In the genomic region with DNA sequence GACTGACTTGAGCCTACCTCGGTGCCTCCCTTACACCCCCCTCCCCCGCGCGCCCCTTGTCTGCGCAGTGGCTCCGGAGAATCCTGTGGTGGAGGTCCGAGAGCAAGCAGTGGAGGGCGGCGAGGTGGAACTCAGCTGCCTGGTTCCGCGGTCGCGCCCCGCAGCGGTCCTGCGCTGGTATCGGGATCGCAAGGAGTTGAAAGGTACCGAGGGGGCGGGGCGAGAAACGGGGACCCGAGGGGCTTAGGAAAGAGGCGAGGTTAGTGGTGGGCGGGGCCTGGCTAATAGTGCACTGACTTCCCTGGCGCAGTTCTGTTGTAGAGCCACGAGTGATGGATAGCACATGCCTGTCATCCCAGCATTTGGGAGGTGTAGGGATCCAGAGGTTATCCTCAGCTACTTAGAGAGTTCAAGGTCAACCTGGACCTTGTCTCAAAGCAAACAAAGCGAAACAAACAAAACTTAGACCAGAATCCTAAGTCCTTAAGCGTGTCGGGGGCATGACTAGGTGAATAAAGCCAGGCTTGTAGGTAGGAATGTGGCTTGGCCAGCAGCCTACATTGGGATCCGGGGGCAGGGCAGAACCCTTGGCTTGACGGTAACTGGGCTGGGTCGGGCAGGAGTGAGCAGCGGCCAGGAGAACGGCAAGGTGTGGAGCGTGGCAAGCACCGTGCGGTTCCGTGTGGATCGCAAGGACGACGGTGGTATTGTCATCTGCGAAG, we compare ENCODE assay signal across 8 mouse cellular contexts. TPM values are rescaled to one million over a fixed set of nuclear protein-coding genes. Genes with fewer than 3 reads are reported as not detected.
DNase-seq lines count a peak whose midpoint lies in the region; ATAC-seq and TF ChIP-seq lines count a peak whose summit lies in the region.

No protein-coding gene starts in this region.

- no peaks in the 10 kb centered on the region for H3K36me3 ChIP-seq in lung, embryonic 16.5 days (ENCODE audit: control insufficient read depth, insufficient read depth, low read length)
- peaks cover 25% of the 10 kb centered on the region for H3K36me3 ChIP-seq in hindbrain, embryonic 15.5 days
- H3K36me3 ChIP-seq in liver, adult 2 months (ENCODE audit: control insufficient read depth, insufficient read depth, low read length): no peaks in the 10 kb centered on the region
- no peaks in the 10 kb centered on the region for H3K36me3 ChIP-seq in testis, adult 2 months (ENCODE audit: control insufficient read depth, insufficient read depth, low read length)

- H3K4me2 ChIP-seq in lung, embryonic 16.5 days (ENCODE audit: low read depth, low read length): peak overlapping the region; percentile 63
- H3K4me2 ChIP-seq in hindbrain, embryonic 15.5 days: peak overlapping the region; percentile 27

- peak; percentile 53 for ATAC-seq in lung, embryonic 16.5 days (ENCODE audit: low read depth)
- ATAC-seq in hindbrain, embryonic 15.5 days (ENCODE audit: low FRiP score, low read depth): peak; percentile 43; the same call in 1 of the 2 replicates

- H3K4me3 ChIP-seq in lung, embryonic 16.5 days (ENCODE audit: low read length): peak overlapping the region; percentile 44
- H3K4me3 ChIP-seq in hindbrain, embryonic 15.5 days: no peak overlapping the region
- no peak overlapping the region for H3K4me3 ChIP-seq in liver, adult 2 months (ENCODE audit: insufficient read depth, low read depth, low read length)
- H3K4me3 ChIP-seq in testis, adult 2 months (ENCODE audit: control insufficient read depth, low read depth, low read length): peak overlapping the region; percentile 34
- no peak overlapping the region for H3K4me3 ChIP-seq in gastrocnemius, adult 2 months

- peak overlapping the region; percentile 39; the same call in 1 of the 2 replicates for H3K9ac ChIP-seq in lung, embryonic 16.5 days (ENCODE audit: low read length)
- H3K9ac ChIP-seq in hindbrain, embryonic 15.5 days: no peak overlapping the region
- H3K9ac ChIP-seq in liver, adult 2 months (ENCODE audit: low read depth, low read length): no peak overlapping the region

- no peak for TF ChIP-seq POLR2A in liver, adult 2 months (IDR thresholded peaks at IDR 0.05; ENCODE audit: extremely low read depth, insufficient read depth, low read length)
- no peak for TF ChIP-seq POLR2A in testis, adult 2 months (IDR thresholded peaks at IDR 0.05; ENCODE audit: control insufficient read depth, low read depth, low read length)

- intact Hi-C loops in gastrocnemius, adult 2 months (cut with DNase I): no loop called here

- TF ChIP-seq CTCF in liver, adult 2 months (IDR thresholded peaks at IDR 0.05; ENCODE audit: low read depth, low read length): no peak
- TF ChIP-seq CTCF in testis, adult 2 months (IDR thresholded peaks at IDR 0.05; ENCODE audit: control insufficient read depth, insufficient read depth, insufficient replicate concordance, low read depth, low read length): no peak
- TF ChIP-seq CTCF in gastrocnemius, adult 2 months (IDR thresholded peaks at IDR 0.05): no peak

- H3K9me3 ChIP-seq in lung, embryonic 16.5 days (ENCODE audit: control insufficient read depth, low read length): peaks cover 3% of the 10 kb centered on the region; the same call in 1 of the 2 replicates
- H3K9me3 ChIP-seq in hindbrain, embryonic 15.5 days: no peaks in the 10 kb centered on the region

- H3K27me3 ChIP-seq in lung, embryonic 16.5 days (ENCODE audit: control insufficient read depth, insufficient read depth, low read depth, low read length): peaks cover 52% of the 10 kb centered on the region
- H3K27me3 ChIP-seq in hindbrain, embryonic 15.5 days: no peaks in the 10 kb centered on the region
- H3K27me3 ChIP-seq in liver, adult 2 months (ENCODE audit: control insufficient read depth, insufficient read depth, low read length): no peaks in the 10 kb centered on the region
- no peaks in the 10 kb centered on the region for H3K27me3 ChIP-seq in testis, adult 2 months (ENCODE audit: control insufficient read depth, insufficient read depth, low read length)

- no peak for DNase-seq in lung, postnatal 14 days
- DNase-seq in liver, adult 2 months (ENCODE audit: extremely low read depth, low read depth, low spot score): peak; percentile 59
- DNase-seq in gastrocnemius, adult 2 months: no peak
- no peak for DNase-seq in gastrocnemius, postnatal 25 days
- DNase-seq in layer of hippocampus, adult 9-11 months: no peak

- no peak overlapping the region for H3K27ac ChIP-seq in lung, embryonic 16.5 days (ENCODE audit: low read length)
- no peak overlapping the region for H3K27ac ChIP-seq in hindbrain, embryonic 15.5 days (replicated peaks)
- H3K27ac ChIP-seq in liver, adult 2 months (replicated peaks; ENCODE audit: insufficient read depth, low read depth, low read length): no peak overlapping the region
- H3K27ac ChIP-seq in testis, adult 2 months (ENCODE audit: control insufficient read depth, insufficient read depth, low read depth, low read length): no peak overlapping the region
- no peak overlapping the region for H3K27ac ChIP-seq in gastrocnemius, adult 2 months

- peaks cover 7% of the 10 kb centered on the region; the same call in 1 of the 2 replicates for H3K4me1 ChIP-seq in lung, embryonic 16.5 days (replicated peaks; ENCODE audit: control insufficient read depth, insufficient read depth, low read length)
- peaks cover 18% of the 10 kb centered on the region for H3K4me1 ChIP-seq in hindbrain, embryonic 15.5 days (replicated peaks)
- peaks cover 4% of the 10 kb centered on the region for H3K4me1 ChIP-seq in liver, adult 2 months (ENCODE audit: control insufficient read depth, insufficient read depth, low read length)
- peaks cover 14% of the 10 kb centered on the region for H3K4me1 ChIP-seq in testis, adult 2 months (ENCODE audit: control insufficient read depth, insufficient read depth, low read length)

- 10% methylated on average over 43 of the region's 43 CpGs for WGBS in lung, embryonic 16.5 days
- WGBS in hindbrain, embryonic 15.5 days: 17% methylated on average over 43 of the region's 43 CpGs
- WGBS in liver, adult 2 months: 9% methylated on average over 43 of the region's 43 CpGs

- H3K79me2 ChIP-seq in liver, adult 2 months (ENCODE audit: control insufficient read depth, insufficient read depth, low read length): no peaks in the 10 kb centered on the region

RNA-seq across cellular contexts. Expression of gene Zfp428, which starts 6.8 kb away (rescaled TPM):
- polyA plus RNA-seq in lung, embryonic 16.5 days (2015; fragmentation: Nextera tagmentation; extraction: Ambion mirVana): 30.4 and 31.8 TPM in 2 replicates
- 281 and 307 TPM in 2 replicates for polyA plus RNA-seq in hindbrain, embryonic 15.5 days (2015; fragmentation: Nextera tagmentation; extraction: Ambion mirVana)
- 1.4 TPM in 2 replicates for total RNA-seq in liver, adult 2 months (2014; rRNA removed)
- 2.3 and 3.3 TPM in 2 replicates for polyA plus RNA-seq in liver, adult 2 months (2012; rRNA removed)
- polyA plus RNA-seq in testis, adult 2 months (2012; rRNA removed): 16.8 and 20.3 TPM in 2 replicates
- total RNA-seq in gastrocnemius, adult 2 months (2021): 1 to 10 TPM; 3.5 to 6.5 TPM
- total RNA-seq in gastrocnemius, postnatal 25 days (2021): 1 to 10 TPM; 4.0 TPM

RNA-seq across cellular contexts. Expression of gene AC161166.1, which starts 12.2 kb away (rescaled TPM):
- polyA plus RNA-seq in lung, embryonic 16.5 days (2015; fragmentation: Nextera tagmentation; extraction: Ambion mirVana): 0.33 and 0.43 TPM in 2 replicates
- 1.00 and 1.5 TPM in 2 replicates for polyA plus RNA-seq in hindbrain, embryonic 15.5 days (2015; fragmentation: Nextera tagmentation; extraction: Ambion mirVana)
- total RNA-seq in liver, adult 2 months (2014; rRNA removed): not detected in 2 replicates
- polyA plus RNA-seq in liver, adult 2 months (2012; rRNA removed): not detected in 2 replicates
- polyA plus RNA-seq in testis, adult 2 months (2012; rRNA removed): 144 and 154 TPM in 2 replicates
- total RNA-seq in gastrocnemius, adult 2 months (2021): not detected
- total RNA-seq in gastrocnemius, postnatal 25 days (2021): not detected

RNA-seq across cellular contexts. Expression of gene Cadm4, which starts 18.2 kb away (rescaled TPM):
- 1.4 and 1.8 TPM in 2 replicates for polyA plus RNA-seq in lung, embryonic 16.5 days (2015; fragmentation: Nextera tagmentation; extraction: Ambion mirVana)
- 77.9 and 80.4 TPM in 2 replicates for polyA plus RNA-seq in hindbrain, embryonic 15.5 days (2015; fragmentation: Nextera tagmentation; extraction: Ambion mirVana)
- 2.1 and 3.5 TPM in 2 replicates for total RNA-seq in liver, adult 2 months (2014; rRNA removed)
- polyA plus RNA-seq in liver, adult 2 months (2012; rRNA removed): 5.3 and 6.5 TPM in 2 replicates
- 1.8 and 2.5 TPM in 2 replicates for polyA plus RNA-seq in testis, adult 2 months (2012; rRNA removed)
- 1 to 10 TPM; 2.4 to 2.8 TPM for total RNA-seq in gastrocnemius, adult 2 months (2021)
- total RNA-seq in gastrocnemius, postnatal 25 days (2021): 1 to 10 TPM; 4.4 to 4.5 TPM

RNA-seq across cellular contexts. Expression of gene Irgq, which starts 30.5 kb away (rescaled TPM):
- polyA plus RNA-seq in lung, embryonic 16.5 days (2015; fragmentation: Nextera tagmentation; extraction: Ambion mirVana): 5.6 and 6.5 TPM in 2 replicates
- 28.5 and 28.7 TPM in 2 replicates for polyA plus RNA-seq in hindbrain, embryonic 15.5 days (2015; fragmentation: Nextera tagmentation; extraction: Ambion mirVana)
- 3.0 and 4.8 TPM in 2 replicates for total RNA-seq in liver, adult 2 months (2014; rRNA removed)
- polyA plus RNA-seq in liver, adult 2 months (2012; rRNA removed): 12.5 and 14.0 TPM in 2 replicates
- 2.2 and 2.4 TPM in 2 replicates for polyA plus RNA-seq in testis, adult 2 months (2012; rRNA removed)
- total RNA-seq in gastrocnemius, adult 2 months (2021): 10 to 100 TPM; 11.5 to 16.1 TPM
- total RNA-seq in gastrocnemius, postnatal 25 days (2021): 10 to 100 TPM; 12.3 to 13.0 TPM

RNA-seq across cellular contexts. Expression of gene Plaur, which starts 37.7 kb away (rescaled TPM):
- polyA plus RNA-seq in lung, embryonic 16.5 days (2015; fragmentation: Nextera tagmentation; extraction: Ambion mirVana): 17.6 and 19.7 TPM in 2 replicates
- 1.3 and 1.5 TPM in 2 replicates for polyA plus RNA-seq in hindbrain, embryonic 15.5 days (2015; fragmentation: Nextera tagmentation; extraction: Ambion mirVana)
- total RNA-seq in liver, adult 2 months (2014; rRNA removed): 0.18 and 1.1 TPM in 2 replicates
- polyA plus RNA-seq in liver, adult 2 months (2012; rRNA removed): 0.22 and 0.97 TPM in 2 replicates
- polyA plus RNA-seq in testis, adult 2 months (2012; rRNA removed): 0.38 TPM in 1 of 2 replicates, not detected in the other
- total RNA-seq in gastrocnemius, adult 2 months (2021): 1 to 10 TPM in 1 of 2 experiments, under 1 TPM in 1; 0.89 to 1.3 TPM
- total RNA-seq in gastrocnemius, postnatal 25 days (2021): under 1 TPM in 1 of 2 experiments, not detected in 1; 0.75 TPM

Comparison
In these comparisons a context has a peak if more than half of its experiments do, and no peak if none do; other contexts are left out.
1. H3K4me3 ChIP-seq: peak in lung, embryonic 16.5 days (single experiment) and testis, adult 2 months (single experiment); none in hindbrain, embryonic 15.5 days (single experiment), liver, adult 2 months (single experiment) and gastrocnemius, adult 2 months (single experiment).
2. RNA of gene AC161166.1, which starts 12.2 kb away (polyA plus RNA-seq): 144 to 154 TPM in testis, adult 2 months; 1.00 to 1.5 TPM in hindbrain, embryonic 15.5 days, 0.33 to 0.43 TPM in lung, embryonic 16.5 days and not detected in liver, adult 2 months; every median in the first group is over 10 times any median in the second.
3. RNA of gene Cadm4, which starts 18.2 kb away (polyA plus RNA-seq): 77.9 to 80.4 TPM in hindbrain, embryonic 15.5 days; 5.3 to 6.5 TPM in liver, adult 2 months, 1.8 to 2.5 TPM in testis, adult 2 months and 1.4 to 1.8 TPM in lung, embryonic 16.5 days; every median in the first group is over 10 times any median in the second.